Mouse (Mus musculus): Measurements from ENCODE around the gene Cdc42bpb. TPM values are rescaled to one million over a fixed set of nuclear protein-coding genes. Genes with fewer than 3 reads are reported as not detected.

Cdc42bpb gene
- polyA plus RNA-seq, 1 experiment from 2014 or later, result 39.9 TPM

DNA sequence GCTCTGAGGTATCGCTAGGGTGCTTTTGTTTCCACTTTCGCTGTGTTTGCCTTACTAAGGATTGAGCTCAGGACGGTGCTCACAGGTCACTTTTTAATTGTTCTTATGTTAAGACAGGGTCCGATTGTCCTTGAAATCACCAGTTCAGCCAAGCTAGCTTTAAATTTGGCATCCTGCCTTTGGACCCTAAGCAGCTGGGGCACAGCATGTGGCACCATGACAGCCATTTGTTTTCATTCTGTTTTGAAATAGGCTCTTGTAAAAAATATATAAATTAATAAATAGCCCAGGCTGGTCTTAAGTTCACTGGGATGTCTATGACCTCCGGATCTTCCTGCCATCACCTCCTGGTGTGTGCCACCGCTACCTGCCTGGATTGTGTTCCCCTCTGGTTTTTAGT lies 132.4 kb downstream of the Cdc42bpb start:
- peaks cover 9% of the 10 kb centered on the region for H3K36me3 ChIP-seq (ENCODE audit: control insufficient read depth, insufficient read depth)
- WGBS, result 72% methylated on average over 6 of the region's 6 CpGs

DNA sequence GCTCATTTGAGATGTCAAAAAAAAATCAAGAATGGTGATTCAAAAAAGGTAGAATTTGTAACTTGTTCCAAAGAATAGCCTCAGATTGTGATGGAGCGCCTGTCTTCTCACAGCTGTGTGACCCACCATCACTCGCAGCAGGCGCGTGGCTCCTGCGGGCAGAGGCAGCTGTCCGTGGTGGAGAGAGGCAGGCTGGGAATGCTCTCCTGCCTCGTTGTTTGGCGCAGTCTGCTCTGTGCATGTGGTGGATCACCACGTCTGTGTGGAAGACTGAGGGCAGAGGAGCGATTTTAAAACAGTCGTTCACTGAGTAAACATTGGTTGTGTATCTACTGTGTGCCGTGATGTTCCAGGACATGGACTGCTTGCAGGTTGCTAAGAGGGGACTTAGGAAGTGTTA lies 133.8 kb downstream of the Cdc42bpb start:
- ATAC-seq, result no peak
- WGBS, result 90% methylated on average over 12 of the region's 12 CpGs
- Histone ChIP-seq H3K4me1 (replicated peaks; ENCODE audit: control insufficient read depth, insufficient read depth, low read length) (no peaks in the 10 kb centered on the region), H3K9me3 (ENCODE audit: control insufficient read depth, low read length) (no peaks in the 10 kb centered on the region), H3K4me3 (replicated peaks; ENCODE audit: low read length) (no peak overlapping the region), H3K36me3 (ENCODE audit: control insufficient read depth, insufficient read depth) (peaks cover 9% of the 10 kb centered on the region), H3K9ac (replicated peaks; ENCODE audit: low read depth, low read length) (no peak overlapping the region), H3K27ac (ENCODE audit: low read length) (no peak overlapping the region), H3K27me3 (replicated peaks; ENCODE audit: control insufficient read depth, insufficient read depth, low read length) (no peaks in the 10 kb centered on the region), H3K4me2 (ENCODE audit: low read length) (no peak overlapping the region)

More for the DNA sequence above, 132.4 kb downstream of the Cdc42bpb start:
- H3K4me2 ChIP-seq (ENCODE audit: low read length), result no peak overlapping the region
- no peaks in the 10 kb centered on the region for H3K9me3 ChIP-seq (ENCODE audit: control insufficient read depth, low read length)
- no peaks in the 10 kb centered on the region for H3K4me1 ChIP-seq (replicated peaks; ENCODE audit: control insufficient read depth, insufficient read depth, low read length)
- no peak overlapping the region for H3K4me3 ChIP-seq (replicated peaks; ENCODE audit: low read length)
- no peaks in the 10 kb centered on the region for H3K27me3 ChIP-seq (replicated peaks; ENCODE audit: control insufficient read depth, insufficient read depth, low read length)
- no peak overlapping the region for H3K9ac ChIP-seq (replicated peaks; ENCODE audit: low read depth, low read length)
- no peak overlapping the region for H3K27ac ChIP-seq (ENCODE audit: low read length)
- ATAC-seq, result no peak

Other genes starting within 250 kb of the Cdc42bpb start
- gene Traf3, start 211.3 kb downstream of the Cdc42bpb start, polyA plus RNA-seq (2015; fragmentation: Nextera tagmentation; extraction: Ambion mirVana), result 14.0 and 15.8 TPM in 2 replicates
- not detected in 2 replicates for gene 4930595D18Rik, start 193.2 kb downstream of the Cdc42bpb start, polyA plus RNA-seq (2015; fragmentation: Nextera tagmentation; extraction: Ambion mirVana)
- gene Amn, start 106.6 kb downstream of the Cdc42bpb start, polyA plus RNA-seq (2015; fragmentation: Nextera tagmentation; extraction: Ambion mirVana), result 6.8 and 8.2 TPM in 2 replicates
- 1.3 and 4.5 TPM in 2 replicates for gene Lbhd2, start 29.1 kb upstream of the Cdc42bpb start, polyA plus RNA-seq (2015; fragmentation: Nextera tagmentation; extraction: Ambion mirVana)
- gene Exoc3l4, start 39.3 kb upstream of the Cdc42bpb start, polyA plus RNA-seq (2015; fragmentation: Nextera tagmentation; extraction: Ambion mirVana), result 1.9 and 2.5 TPM in 2 replicates
- 0.63 and 0.84 TPM in 2 replicates for gene Tnfaip2, start 64.8 kb upstream of the Cdc42bpb start, polyA plus RNA-seq (2015; fragmentation: Nextera tagmentation; extraction: Ambion mirVana)
- gene Gm266, start 108.1 kb upstream of the Cdc42bpb start, polyA plus RNA-seq (2015; fragmentation: Nextera tagmentation; extraction: Ambion mirVana), result 0.23 and 1.1 TPM in 2 replicates
- 549 and 607 TPM in 2 replicates for gene Eif5, start 160.3 kb upstream of the Cdc42bpb start, polyA plus RNA-seq (2015; fragmentation: Nextera tagmentation; extraction: Ambion mirVana)
- gene Mark3, start 196.8 kb upstream of the Cdc42bpb start, polyA plus RNA-seq (2015; fragmentation: Nextera tagmentation; extraction: Ambion mirVana), result 45.0 and 49.2 TPM in 2 replicates

Measured in forebrain, embryonic 16.5 days (tissue).